Mouse (Mus musculus) MEL (cell line): ENCODE results near the gene Sema5a. TPM values are rescaled to one million over a fixed set of nuclear protein-coding genes. Genes with fewer than 3 reads are reported as not detected.

Experiments used
- DNase-seq: peaks from one replicate; pipeline ENCODE4 v3.0.0; 2011; ENCODE audit warnings: low read depth, low spot score
- H3K27ac ChIP-seq: 2 replicates; pipeline ENCODE4 v1.5.1; 2012; ENCODE audit warnings: low read depth, mild to moderate bottlenecking, control low read depth, low read length, moderate library complexity; ENCODE audit not compliant: control insufficient read depth
- H3K27me3 ChIP-seq, 2 experiments: fragments of 150-350 bp in 1 of 2; sonication (generic) in 1 of 2; 2 replicates each; pipeline ENCODE4 v1.6.1; 2012; ENCODE audit warnings: low read length in 2 of 2, mild to moderate bottlenecking in 2 of 2, improper control_type of control experiment in 1 of 2, moderate library complexity in 1 of 2; ENCODE audit not compliant: insufficient read depth in 2 of 2, control insufficient read depth in 1 of 2
- H3K36me3 ChIP-seq, 2 experiments: 2 replicates each; pipeline ENCODE4 v1.6.1; 2012 to 2014; ENCODE audit warnings: low read length in 2 of 2, improper control_type of control experiment in 1 of 2, inconsistent platforms in 1 of 2, mild to moderate bottlenecking in 1 of 2; ENCODE audit not compliant: insufficient read depth in 2 of 2, control insufficient read depth in 1 of 2
- H3K4me1 ChIP-seq, 2 experiments: fragments of 150-350 bp in 1 of 2; sonication (generic) in 1 of 2; 2 replicates each; pipeline ENCODE4 v1.6.1; 2012; ENCODE audit warnings: low read length in 2 of 2, improper control_type of control experiment in 1 of 2, mild to moderate bottlenecking in 1 of 2; ENCODE audit not compliant: insufficient read depth in 2 of 2, control insufficient read depth in 1 of 2
- H3K4me3 ChIP-seq, 2 experiments: fragments of 150-350 bp in 1 of 2; sonication (generic) in 1 of 2; 2 replicates each; pipeline ENCODE4 v1.5.1; 2012; ENCODE audit warnings: low read depth in 2 of 2, low read length in 2 of 2, mild to moderate bottlenecking in 2 of 2, moderate library complexity in 2 of 2, control low read depth in 1 of 2, improper control_type of control experiment in 1 of 2; ENCODE audit not compliant: control insufficient read depth in 1 of 2, insufficient read depth in 1 of 2
- H3K79me2 ChIP-seq: 2 replicates; pipeline ENCODE4 v1.6.1; 2012; ENCODE audit warnings: mild to moderate bottlenecking, low read length, moderate library complexity; ENCODE audit not compliant: control insufficient read depth, poor library complexity, insufficient read depth
- H3K9ac ChIP-seq: 2 replicates; pipeline ENCODE4 v1.6.1; 2012; ENCODE audit warnings: low read depth, mild to moderate bottlenecking, control low read depth, low read length, moderate library complexity; ENCODE audit not compliant: control insufficient read depth, poor library complexity, severe bottlenecking
- H3K9me3 ChIP-seq: fragments of 150-350 bp; sonication (generic); replicated peaks from 2 replicates; pipeline ENCODE4 v1.6.1; 2012; ENCODE audit warnings: mild to moderate bottlenecking, low read length, improper control_type of control experiment, moderate library complexity; ENCODE audit not compliant: insufficient read depth
- CHD1 ChIP-seq: IDR thresholded peaks from 2 replicates; pipeline ENCODE4 v1.6.1; 2012; ENCODE audit warnings: low read depth, mild to moderate bottlenecking, inconsistent platforms, low read length, improper control_type of control experiment
- EP300 ChIP-seq, 2 experiments: IDR thresholded peaks; 2 replicates each; pipeline ENCODE4 v1.6.1; 2011; ENCODE audit warnings: improper control_type of control experiment in 2 of 2, low read length in 2 of 2, low read depth in 1 of 2, mild to moderate bottlenecking in 1 of 2
- GATA1 ChIP-seq: IDR thresholded peaks from 2 replicates; pipeline ENCODE4 v1.6.1; 2011; ENCODE audit warnings: low read depth, low read length, improper control_type of control experiment
- KAT2A ChIP-seq: conservative IDR thresholded peaks from 2 replicates; pipeline ENCODE4 v1.6.1; 2012; ENCODE audit warnings: low read depth, low read length, improper control_type of control experiment, inconsistent platforms
- MAZ ChIP-seq: IDR thresholded peaks from 2 replicates; pipeline ENCODE4 v1.6.1; 2012; ENCODE audit warnings: low read depth, mild to moderate bottlenecking, inconsistent platforms, low read length, improper control_type of control experiment
- NELFE ChIP-seq: IDR thresholded peaks from 2 replicates; pipeline ENCODE4 v1.6.1; 2011; ENCODE audit warnings: low read depth, low read length, improper control_type of control experiment
- TCF12 ChIP-seq: IDR thresholded peaks from 2 replicates; pipeline ENCODE4 v1.6.1; 2014; ENCODE audit warnings: low read depth, mild to moderate bottlenecking, inconsistent platforms, low read length, improper control_type of control experiment, moderate library complexity
- UBTF ChIP-seq: IDR thresholded peaks from 2 replicates; pipeline ENCODE4 v1.6.1; 2012; ENCODE audit warnings: low read depth, mild to moderate bottlenecking, inconsistent platforms, low read length, improper control_type of control experiment, moderate library complexity, borderline replicate concordance; ENCODE audit not compliant: insufficient read depth
- USF2 ChIP-seq, 2 experiments: IDR thresholded peaks; 2 replicates each; pipeline ENCODE4 v1.6.1; 2011 to 2012; ENCODE audit warnings: improper control_type of control experiment in 2 of 2, low read length in 2 of 2, borderline replicate concordance in 1 of 2, inconsistent platforms in 1 of 2, low read depth in 1 of 2, mild to moderate bottlenecking in 1 of 2; ENCODE audit not compliant: insufficient read depth in 1 of 2
- ZMIZ1 ChIP-seq: IDR thresholded peaks from 2 replicates; pipeline ENCODE4 v1.6.1; 2012; ENCODE audit warnings: low read depth, mild to moderate bottlenecking, inconsistent platforms, low read length, improper control_type of control experiment, moderate library complexity
- polyA plus RNA-seq, 2 experiments: library from polyadenylated mRNA; stranded (reverse) in 1 of 2; unstranded in 1 of 2; fragments of >175 nt in 1 of 2; fragments of >200 nt in 1 of 2; gene quantifications; 2 replicates each; pipeline versions ENCODE4 v1.2.1 to v1.2.4; 2012; ENCODE audit warnings: low replicate concordance in 2 of 2, low read depth in 1 of 2; ENCODE audit not compliant: insufficient read length in 2 of 2, insufficient read depth in 1 of 2, missing spikeins in 1 of 2
- total RNA-seq: library from RNA; depleted of rRNA; stranded (reverse); fragments of 300-350 nt; gene quantifications from 2 replicates; pipeline ENCODE4 v1.2.3, GENCODE M21; 2012

Gene Sema5a
- total and polyA plus RNA-seq, 3 experiments, result not detected

- Histone ChIP-seq H3K4me1 (no peaks in the 10 kb centered on the region), H3K9ac (no peak overlapping the region), H3K27me3 (no peaks in the 10 kb centered on the region), H3K27ac (no peak overlapping the region), H3K4me3 (no peak overlapping the region), H3K9me3 (no peaks in the 10 kb centered on the region), H3K79me2 (no peaks in the 10 kb centered on the region), H3K36me3 (no peaks in the 10 kb centered on the region)
- no peak for DNase-seq
- TF ChIP-seq CHD1, result no peak
- no peak for TF ChIP-seq TCF12
These were observed 78.0 kb downstream of the Sema5a start for GRCm38 (mm10) chr15:32322455-32323220.

- Histone ChIP-seq H3K4me1 (no peaks in the 10 kb centered on the region), H3K9me3 (no peaks in the 10 kb centered on the region), H3K79me2 (no peaks in the 10 kb centered on the region), H3K4me3 (no peak overlapping the region)
- DNase-seq, result no peak
- TF ChIP-seq USF2 (IDR thresholded peaks at IDR 0.05; ENCODE audit: borderline replicate concordance in 1 of 2, insufficient read depth in 1 of 2, low read depth in 1 of 2, low read length in 2 of 2) (no peak), MAZ (no peak), GATA1 (no peak), EP300 (IDR thresholded peaks at IDR 0.05; ENCODE audit: low read depth in 1 of 2, low read length in 2 of 2) (no peak), KAT2A (no peak), ZMIZ1 (no peak), TCF12 (no peak), NELFE (no peak), UBTF (no peak)
- TF ChIP-seq, all 39 proteins: peak for 0
- no peaks in the 10 kb centered on the region for H3K36me3 ChIP-seq
- no peak overlapping the region for H3K9ac ChIP-seq
- no peaks in the 10 kb centered on the region for H3K27me3 ChIP-seq
- no peak overlapping the region for H3K27ac ChIP-seq
These were observed 78.6 kb downstream of the Sema5a start for GRCm38 (mm10) chr15:32323224-32323623.

GRCm38 (mm10) chr15:32324105-32324504 lies 79.5 kb downstream of the Sema5a start:
- Histone ChIP-seq H3K4me3 (no peak overlapping the region), H3K4me1 (no peaks in the 10 kb centered on the region), H3K27ac (no peak overlapping the region), H3K36me3 (no peaks in the 10 kb centered on the region), H3K9me3 (no peaks in the 10 kb centered on the region), H3K9ac (no peak overlapping the region), H3K79me2 (no peaks in the 10 kb centered on the region), H3K27me3 (no peaks in the 10 kb centered on the region)
- TF ChIP-seq MAZ, result no peak
- DNase-seq, result no peak
